Mouse (Mus musculus) ES-Bruce4 (cell line): ENCODE results near the gene Smyd4.

Source experiments
- CTCF ChIP-seq: IDR thresholded peaks from one replicate; pipeline ENCODE4 v1.8.1; 2011; ENCODE audit warnings: low read depth, low read length
- POLR2A ChIP-seq: IDR thresholded peaks from one replicate; pipeline ENCODE4 v1.8.1; 2011; ENCODE audit warnings: low read length; ENCODE audit not compliant: insufficient read depth

GRCm38 (mm10) chr11:75415096-75415495, 66.9 kb downstream of the Smyd4 start:
- TF ChIP-seq POLR2A (no peak), CTCF (no peak)
